Mouse (Mus musculus) cerebellum, adult 2 months (tissue): ENCODE data around the gene Trim2.

ENCODE experiments used
- CTCF ChIP-seq: fragments of 200-500 bp; IDR thresholded peaks from 2 replicates; pipeline ENCODE4 v1.5.1; 2011; ENCODE audit warnings: low read depth, mild to moderate bottlenecking, control low read depth, low read length, moderate library complexity, borderline replicate concordance; ENCODE audit not compliant: insufficient read depth
- POLR2A ChIP-seq: fragments of 200-500 bp; IDR thresholded peaks from 2 replicates; pipeline ENCODE4 v1.6.1; 2011; ENCODE audit warnings: low read length, control low read depth, borderline replicate concordance; ENCODE audit not compliant: insufficient read depth

GRCm38 (mm10) chr3:84243116-84243515 lies 63.6 kb downstream of the Trim2 start:
- TF ChIP-seq CTCF (no peak), POLR2A (no peak)
